Mouse (Mus musculus) heart, postnatal 0 days (tissue): ENCODE results near the gene Acox2. TPM values are rescaled to one million over a fixed set of nuclear protein-coding genes. Genes with fewer than 3 reads are reported as not detected.
A peak's percentile ranks its signal among the peaks of the same experiment; 100 is the strongest.

Experiments used
- ATAC-seq: fragments of 200-750 bp; cut with Nextera tagmentation; 2 replicates; pipeline ENCODE4 v1.8.0; 2017; ENCODE audit warnings: low read depth, moderate number of reproducible peaks, moderate library complexity; ENCODE audit not compliant: insufficient read depth
- DNase-seq: peaks from one replicate; pipeline ENCODE4 v3.0.0-alpha.2; 2016; ENCODE audit warnings: low spot score
- H3K27ac ChIP-seq: fragments of 300-500 bp; sonication (generic); 2 replicates; pipeline ENCODE4 v1.5.1; 2014; ENCODE audit warnings: low read depth, mild to moderate bottlenecking
- H3K27me3 ChIP-seq: fragments of 300-500 bp; sonication (generic); 2 replicates; pipeline ENCODE4 v1.6.1; 2014; ENCODE audit warnings: low read length, mixed read lengths; ENCODE audit not compliant: control insufficient read depth, insufficient read depth
- H3K36me3 ChIP-seq: fragments of 300-500 bp; sonication (generic); replicated peaks from 2 replicates; pipeline ENCODE4 v1.6.1; 2014; ENCODE audit warnings: low read length, mixed read lengths; ENCODE audit not compliant: control insufficient read depth, insufficient read depth
- H3K4me1 ChIP-seq: fragments of 300-500 bp; sonication (generic); 2 replicates; pipeline ENCODE4 v1.6.1; 2014; ENCODE audit warnings: antibody characterized with exemption; ENCODE audit not compliant: control insufficient read depth, insufficient read depth
- H3K4me2 ChIP-seq: fragments of 300-500 bp; sonication (generic); 2 replicates; pipeline ENCODE4 v1.6.1; 2014; ENCODE audit warnings: low read depth, mild to moderate bottlenecking, low read length, moderate library complexity
- H3K4me3 ChIP-seq: fragments of 300-500 bp; sonication (generic); 2 replicates; pipeline ENCODE4 v1.5.1; 2014; ENCODE audit warnings: low read depth, low read length
- H3K9ac ChIP-seq: fragments of 300-500 bp; sonication (generic); replicated peaks from 2 replicates; pipeline ENCODE4 v1.6.1; 2014; ENCODE audit warnings: low read depth, low read length, mixed read lengths
- H3K9me3 ChIP-seq: fragments of 300-500 bp; sonication (generic); replicated peaks from 2 replicates; pipeline ENCODE4 v1.6.1; 2016; ENCODE audit warnings: low read length; ENCODE audit not compliant: control insufficient read depth
- CTCF ChIP-seq: IDR thresholded peaks from 2 replicates; pipeline ENCODE4 v1.5.1; 2016; ENCODE audit warnings: antibody characterized with exemption, control low read depth, low read depth
- EP300 ChIP-seq: IDR thresholded peaks from 2 replicates; pipeline ENCODE4 v1.6.1; 2016; ENCODE audit warnings: antibody characterized with exemption, low read depth
- whole genome bisulfite sequencing: fragments of 180-500 bp; shearing (Covaris S2); extraction: QIAGEN DNeasy Blood & Tissue Kit; methylation state at CpG from one replicate; pipeline ENCODE4 v1.1.7; 2014; 5-methylcytosine and 5-hydroxymethylcytosine counted together
- polyA plus RNA-seq: library from polyadenylated mRNA; unstranded; fragments of >200 nt; fragmentation: Nextera tagmentation; extraction: Ambion mirVana; gene quantifications from 2 replicates; pipeline ENCODE4 v1.2.1, GENCODE M21; 2015
- total RNA-seq: library from RNA; depleted of rRNA; stranded (reverse); fragments of >200 nt; gene quantifications from 2 replicates; pipeline ENCODE4 v1.2.3, GENCODE M21; 2014; ENCODE audit warnings: low replicate concordance

The Acox2 gene
- total and polyA plus RNA-seq, 2 experiments from 2014 or later, result not detected

GRCm38 (mm10) chr14:8201715-8202114 is 57.4 kb downstream of the Acox2 start:
- Histone ChIP-seq H3K4me3 (no peak overlapping the region), H3K4me2 (no peak overlapping the region), H3K36me3 (no peaks in the 10 kb centered on the region), H3K27me3 (no peaks in the 10 kb centered on the region), H3K9ac (no peak overlapping the region), H3K4me1 (peaks cover 8% of the 10 kb centered on the region), H3K9me3 (no peaks in the 10 kb centered on the region), H3K27ac (no peak overlapping the region)
- no peak for DNase-seq
- no peak for ATAC-seq
- TF ChIP-seq EP300 (no peak), CTCF (no peak)
- 67% methylated on average over 3 of the region's 3 CpGs for WGBS

GRCm38 (mm10) chr14:8200769-8201168 is 58.4 kb downstream of the Acox2 start:
- DNase-seq, result peak; percentile 39
- H3K27ac ChIP-seq, result no peak overlapping the region; the same call in 1 of the 2 replicates
- TF ChIP-seq EP300 (no peak), CTCF (no peak)
- WGBS, result 37% methylated on average over 5 of the region's 5 CpGs
- no peaks in the 10 kb centered on the region for H3K4me1 ChIP-seq
- H3K4me3 ChIP-seq, result no peak overlapping the region
- no peaks in the 10 kb centered on the region for H3K9me3 ChIP-seq
- ATAC-seq, result peak; percentile 75
- H3K27me3 ChIP-seq, result no peaks in the 10 kb centered on the region
- H3K9ac ChIP-seq, result no peak overlapping the region
- peak overlapping the region; percentile 6; the same call in 1 of the 2 replicates for H3K4me2 ChIP-seq
- no peaks in the 10 kb centered on the region for H3K36me3 ChIP-seq

- no peak overlapping the region for H3K9ac ChIP-seq
- ATAC-seq (no peak), DNase-seq (no peak)
- no peaks in the 10 kb centered on the region for H3K27me3 ChIP-seq
- TF ChIP-seq CTCF (no peak), EP300 (no peak)
- no peaks in the 10 kb centered on the region for H3K36me3 ChIP-seq
- no peak overlapping the region for H3K4me2 ChIP-seq
- no peaks in the 10 kb centered on the region for H3K9me3 ChIP-seq
- no peak overlapping the region for H3K27ac ChIP-seq
- no peaks in the 10 kb centered on the region for H3K4me1 ChIP-seq
- WGBS, result 80% methylated on average over 6 of the region's 6 CpGs
- H3K4me3 ChIP-seq, result no peak overlapping the region
Measured at GRCm38 (mm10) chr14:8192727-8193126, 66.4 kb downstream of the Acox2 start.

GRCm38 (mm10) chr14:8191331-8191965 is 67.7 kb downstream of the Acox2 start:
- DNase-seq, result no peak
- TF ChIP-seq EP300 (no peak), CTCF (no peak)
- no peak overlapping the region for H3K27ac ChIP-seq
- H3K9me3 ChIP-seq, result no peaks in the 10 kb centered on the region
- no peak overlapping the region for H3K9ac ChIP-seq
- no peaks in the 10 kb centered on the region for H3K27me3 ChIP-seq
- H3K4me1 ChIP-seq, result no peaks in the 10 kb centered on the region
- no peak overlapping the region for H3K4me2 ChIP-seq
- H3K4me3 ChIP-seq, result no peak overlapping the region
- ATAC-seq, result no peak
- no peaks in the 10 kb centered on the region for H3K36me3 ChIP-seq
- 77% methylated on average over 12 of the region's 12 CpGs for WGBS

- 84% methylated on average over 3 of the region's 3 CpGs for WGBS
- DNase-seq, result no peak
- TF ChIP-seq EP300, result no peak
Measured at GRCm38 (mm10) chr14:8190556-8190955, 68.6 kb downstream of the Acox2 start.

More at GRCm38 (mm10) chr14:8190556-8190955, 68.6 kb downstream of the Acox2 start:
- Histone ChIP-seq H3K4me2 (no peak overlapping the region), H3K9me3 (no peaks in the 10 kb centered on the region), H3K36me3 (no peaks in the 10 kb centered on the region), H3K27ac (no peak overlapping the region), H3K4me1 (no peaks in the 10 kb centered on the region), H3K27me3 (no peaks in the 10 kb centered on the region), H3K4me3 (no peak overlapping the region), H3K9ac (no peak overlapping the region)
- no peak for ATAC-seq
